Mouse (Mus musculus): ENCODE measurements at regions not wholly inside any gene's neighbourhood (a gene's known extent, or its start where the extent isn't known, plus 50 kb on each side); places are given as distances from the start of the nearest gene placed in this dataset.

GRCm38 (mm10) chr7:93424717-93425116 lies 345.1 kb downstream of the Fam181b start:
- Histone ChIP-seq H3K27me3 (ENCODE audit: insufficient read depth, low read length) (no peaks in the 10 kb centered on the region), H3K27ac (ENCODE audit: low read depth, low read length) (no peak overlapping the region), H3K36me3 (ENCODE audit: insufficient read depth) (no peaks in the 10 kb centered on the region), H3K4me2 (ENCODE audit: low read depth) (no peak overlapping the region), H3K9me3 (ENCODE audit: low read length) (no peaks in the 10 kb centered on the region), H3K4me3 (ENCODE audit: low read depth, low read length) (no peak overlapping the region), H3K4me1 (ENCODE audit: insufficient read depth) (no peaks in the 10 kb centered on the region), H3K9ac (no peak overlapping the region)
- ATAC-seq, result no peak; the same call in 1 of the 2 replicates
- no peak for TF ChIP-seq CTCF (IDR thresholded peaks at IDR 0.05; ENCODE audit: low read depth)
- peak; percentile 1 for DNase-seq

DNA sequence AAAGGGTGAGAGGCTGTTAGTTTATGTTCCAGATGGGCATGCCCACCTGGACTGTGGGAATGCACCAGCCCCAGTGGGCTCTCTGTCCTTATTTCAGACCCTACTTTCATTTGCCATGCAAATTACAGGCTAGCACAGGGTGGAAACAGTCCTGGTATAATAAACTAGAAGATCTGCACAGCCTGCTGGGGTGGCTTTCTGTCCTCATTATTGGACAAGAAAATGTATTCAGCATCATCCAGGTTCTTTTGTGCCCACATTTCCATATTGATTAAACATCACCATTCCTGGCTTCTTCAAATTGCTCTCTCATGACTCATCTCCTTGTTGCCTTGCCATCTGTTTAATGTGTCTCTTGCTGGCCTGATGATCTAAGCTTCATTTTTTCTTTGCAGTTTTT lies 355.4 kb downstream of the Fam181b start:
- TF ChIP-seq CTCF (IDR thresholded peaks at IDR 0.05; ENCODE audit: low read depth), result no peak
- no peak overlapping the region for H3K4me2 ChIP-seq (ENCODE audit: low read depth)
- H3K9me3 ChIP-seq (ENCODE audit: low read length), result no peaks in the 10 kb centered on the region
- ATAC-seq (no peak; the same call in 1 of the 2 replicates), DNase-seq (no peak)
- no peak overlapping the region for H3K27ac ChIP-seq (ENCODE audit: low read depth, low read length)
- no peaks in the 10 kb centered on the region for H3K4me1 ChIP-seq (ENCODE audit: insufficient read depth)
- H3K36me3 ChIP-seq (ENCODE audit: insufficient read depth), result no peaks in the 10 kb centered on the region
- H3K9ac ChIP-seq, result no peak overlapping the region
- H3K27me3 ChIP-seq (ENCODE audit: insufficient read depth, low read length), result no peaks in the 10 kb centered on the region
- no peak overlapping the region for H3K4me3 ChIP-seq (ENCODE audit: low read depth, low read length)

GRCm38 (mm10) chr7:93454071-93454470 lies 374.4 kb downstream of the Fam181b start:
- Histone ChIP-seq H3K27ac (ENCODE audit: low read depth, low read length) (no peak overlapping the region), H3K4me2 (ENCODE audit: low read depth) (no peak overlapping the region), H3K9ac (no peak overlapping the region), H3K4me3 (ENCODE audit: low read depth, low read length) (no peak overlapping the region), H3K4me1 (ENCODE audit: insufficient read depth) (no peaks in the 10 kb centered on the region), H3K27me3 (ENCODE audit: insufficient read depth, low read length) (no peaks in the 10 kb centered on the region), H3K9me3 (ENCODE audit: low read length) (no peaks in the 10 kb centered on the region), H3K36me3 (ENCODE audit: insufficient read depth) (no peaks in the 10 kb centered on the region)
- ATAC-seq, result no peak
- no peak for DNase-seq
- 59% methylated on average over 1 of the region's 1 CpGs for WGBS
- no peak for TF ChIP-seq CTCF (IDR thresholded peaks at IDR 0.05; ENCODE audit: low read depth)

GRCm38 (mm10) chr7:93463377-93463776 lies 383.7 kb downstream of the Fam181b start:
- DNase-seq (no peak), ATAC-seq (no peak)
- no peak for TF ChIP-seq CTCF (IDR thresholded peaks at IDR 0.05; ENCODE audit: low read depth)
- Histone ChIP-seq H3K27me3 (ENCODE audit: insufficient read depth, low read length) (no peaks in the 10 kb centered on the region), H3K4me1 (ENCODE audit: insufficient read depth) (no peaks in the 10 kb centered on the region), H3K9me3 (ENCODE audit: low read length) (no peaks in the 10 kb centered on the region), H3K4me3 (ENCODE audit: low read depth, low read length) (no peak overlapping the region), H3K27ac (ENCODE audit: low read depth, low read length) (no peak overlapping the region), H3K4me2 (ENCODE audit: low read depth) (no peak overlapping the region), H3K9ac (no peak overlapping the region), H3K36me3 (ENCODE audit: insufficient read depth) (no peaks in the 10 kb centered on the region)

GRCm38 (mm10) chr7:93473371-93473770 lies 393.7 kb downstream of the Fam181b start:
- no peak for TF ChIP-seq CTCF (IDR thresholded peaks at IDR 0.05; ENCODE audit: low read depth)
- Histone ChIP-seq H3K36me3 (ENCODE audit: insufficient read depth) (no peaks in the 10 kb centered on the region), H3K4me2 (ENCODE audit: low read depth) (no peak overlapping the region), H3K27me3 (ENCODE audit: insufficient read depth, low read length) (no peaks in the 10 kb centered on the region), H3K9ac (no peak overlapping the region), H3K4me3 (ENCODE audit: low read depth, low read length) (no peak overlapping the region), H3K9me3 (ENCODE audit: low read length) (no peaks in the 10 kb centered on the region), H3K27ac (ENCODE audit: low read depth, low read length) (no peak overlapping the region), H3K4me1 (ENCODE audit: insufficient read depth) (no peaks in the 10 kb centered on the region)
- DNase-seq, result no peak
- 33% methylated on average over 1 of the region's 1 CpGs for WGBS
- ATAC-seq, result no peak

- Histone ChIP-seq H3K9me3 (ENCODE audit: low read length) (no peaks in the 10 kb centered on the region), H3K4me3 (ENCODE audit: low read depth, low read length) (no peak overlapping the region), H3K9ac (no peak overlapping the region), H3K27me3 (ENCODE audit: insufficient read depth, low read length) (no peaks in the 10 kb centered on the region), H3K27ac (ENCODE audit: low read depth, low read length) (no peak overlapping the region), H3K4me2 (ENCODE audit: low read depth) (no peak overlapping the region), H3K4me1 (ENCODE audit: insufficient read depth) (no peaks in the 10 kb centered on the region), H3K36me3 (ENCODE audit: insufficient read depth) (no peaks in the 10 kb centered on the region)
- DNase-seq (peak; percentile 26), ATAC-seq (peak; percentile 65)
- TF ChIP-seq CTCF (IDR thresholded peaks at IDR 0.05; ENCODE audit: low read depth), result no peak
- WGBS, result 66% methylated on average over 2 of the region's 2 CpGs
These were observed 431.0 kb downstream of the Fam181b start for GRCm38 (mm10) chr7:93510636-93511035.

DNA sequence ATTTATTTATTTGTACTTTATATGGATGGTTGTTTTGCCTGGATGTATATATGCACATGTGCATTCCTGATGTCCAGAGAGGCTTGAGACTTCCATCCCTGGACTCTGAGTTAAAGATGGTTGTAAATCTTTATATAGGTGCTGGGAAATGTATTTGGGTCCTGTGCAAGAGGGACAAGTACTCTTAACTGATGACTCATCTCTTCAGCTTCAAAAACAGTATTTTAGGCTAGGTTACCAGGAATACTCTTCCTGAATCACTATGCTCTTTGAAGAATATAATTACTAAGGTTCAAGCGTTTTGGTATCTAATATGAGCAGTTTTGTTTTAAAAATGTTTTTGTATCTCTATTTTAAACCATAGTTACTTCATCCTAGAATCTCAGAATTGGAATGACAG lies 431.6 kb downstream of the Fam181b start:
- H3K9me3 ChIP-seq (ENCODE audit: low read length), result no peaks in the 10 kb centered on the region
- H3K27me3 ChIP-seq (ENCODE audit: insufficient read depth, low read length), result no peaks in the 10 kb centered on the region
- TF ChIP-seq CTCF (IDR thresholded peaks at IDR 0.05; ENCODE audit: low read depth), result no peak
- H3K4me1 ChIP-seq (ENCODE audit: insufficient read depth), result no peaks in the 10 kb centered on the region
- ATAC-seq, result no peak
- H3K4me2 ChIP-seq (ENCODE audit: low read depth), result no peak overlapping the region
- H3K4me3 ChIP-seq (ENCODE audit: low read depth, low read length), result no peak overlapping the region
- no peak for DNase-seq
- no peak overlapping the region for H3K27ac ChIP-seq (ENCODE audit: low read depth, low read length)
- WGBS, result 70% methylated on average over 1 of the region's 1 CpGs
- no peak overlapping the region for H3K9ac ChIP-seq
- no peaks in the 10 kb centered on the region for H3K36me3 ChIP-seq (ENCODE audit: insufficient read depth)

DNA sequence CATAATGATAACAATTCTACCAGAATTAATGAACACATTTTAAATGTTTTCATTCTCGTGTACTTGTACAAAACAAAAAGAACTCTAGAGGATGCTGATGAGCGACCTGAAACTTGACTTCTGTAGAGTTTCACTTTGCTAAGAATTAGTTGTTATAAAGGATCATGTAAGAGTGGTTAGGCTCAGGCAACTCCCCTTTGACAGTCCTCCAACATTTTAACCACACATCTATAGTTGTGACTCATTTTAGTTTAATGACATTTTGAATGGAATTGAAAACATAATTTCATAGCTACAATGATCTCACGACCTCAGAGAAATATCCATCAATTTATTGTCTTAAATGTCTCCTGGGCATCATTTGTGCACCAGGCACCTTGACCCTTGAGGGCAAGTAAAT lies 479.5 kb downstream of the Fam181b start:
- no peaks in the 10 kb centered on the region for H3K36me3 ChIP-seq (ENCODE audit: insufficient read depth)
- ATAC-seq (no peak), DNase-seq (no peak)
- TF ChIP-seq CTCF (IDR thresholded peaks at IDR 0.05; ENCODE audit: low read depth), result no peak
- no peak overlapping the region for H3K27ac ChIP-seq (ENCODE audit: low read depth, low read length)
- H3K4me3 ChIP-seq (ENCODE audit: low read depth, low read length), result no peak overlapping the region
- 80% methylated on average over 3 of the region's 3 CpGs for WGBS
- no peak overlapping the region for H3K9ac ChIP-seq
- H3K9me3 ChIP-seq (ENCODE audit: low read length), result no peaks in the 10 kb centered on the region
- no peak overlapping the region for H3K4me2 ChIP-seq (ENCODE audit: low read depth)
- no peaks in the 10 kb centered on the region for H3K4me1 ChIP-seq (ENCODE audit: insufficient read depth)
- no peaks in the 10 kb centered on the region for H3K27me3 ChIP-seq (ENCODE audit: insufficient read depth, low read length)

All from forebrain, postnatal 0 days (tissue).